Mouse (Mus musculus): ENCODE measurements around the gene Rims3. TPM values are rescaled to one million over a fixed set of nuclear protein-coding genes. Genes with fewer than 3 reads are reported as not detected.
A peak's percentile ranks its signal among the peaks of the same experiment; 100 is the strongest.

Rims3 gene
- polyA plus RNA-seq, 1 experiment from 2014 or later = 0.21 TPM

DNA sequence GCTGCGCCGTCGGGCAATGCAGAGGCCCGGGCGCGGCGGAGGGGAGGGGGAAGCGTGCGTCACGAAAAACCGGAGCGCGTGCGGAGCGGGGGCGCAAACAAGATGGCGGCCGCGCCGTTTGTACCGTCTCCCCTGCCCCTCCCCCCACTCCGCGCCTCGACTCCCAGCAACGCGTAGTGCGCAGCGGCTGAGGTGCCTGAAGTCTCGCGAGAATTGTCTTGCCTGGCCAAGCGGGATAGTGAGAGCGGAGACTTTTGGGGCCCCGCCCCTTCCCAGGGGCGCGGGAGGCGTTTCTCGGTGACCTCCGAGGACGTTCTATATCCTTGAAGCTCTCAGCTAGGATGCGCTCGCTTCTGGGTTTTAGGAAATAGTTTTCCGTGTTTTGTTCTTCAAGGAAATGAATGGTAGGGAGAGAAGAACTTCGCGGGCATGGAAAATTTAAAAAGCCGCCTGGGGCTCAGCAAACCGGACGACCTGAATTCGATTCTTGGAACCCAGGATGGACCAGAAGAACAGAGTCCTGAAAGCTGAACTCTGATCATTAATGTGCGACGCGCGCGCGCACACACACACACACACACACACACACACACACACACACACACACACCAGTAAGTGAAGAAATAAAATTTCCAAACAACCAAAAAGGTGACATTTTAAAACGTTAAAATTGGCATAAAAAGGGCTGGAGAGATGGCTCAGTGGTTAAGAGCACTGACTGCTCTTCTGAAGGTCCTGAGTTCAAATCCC is 28.9 kb upstream of the Rims3 start:
- H3K4me2 ChIP-seq (ENCODE audit: low read length) = peak overlapping the region; percentile 72
- peak; percentile 100 for DNase-seq (ENCODE audit: low spot score)
- H3K9ac ChIP-seq (ENCODE audit: low read depth, low read length) = peak overlapping the region; percentile 99
- H3K4me3 ChIP-seq (replicated peaks; ENCODE audit: low read depth, low read length) = peak overlapping the region; percentile 83
- peaks cover 16% of the 10 kb centered on the region for H3K4me1 ChIP-seq (replicated peaks; ENCODE audit: insufficient read depth, low read length)
- no peaks in the 10 kb centered on the region for H3K9me3 ChIP-seq (replicated peaks; ENCODE audit: low read length)
- peak; percentile 94 for ATAC-seq (replicated peaks; ENCODE audit: low FRiP score, low read depth)
- H3K27ac ChIP-seq = peak overlapping the region; percentile 100
- no peaks in the 10 kb centered on the region for H3K36me3 ChIP-seq (ENCODE audit: insufficient read depth, low read length)
- no peak for TF ChIP-seq CTCF (IDR thresholded peaks at IDR 0.05; ENCODE audit: low read depth)
- WGBS = 1% methylated on average over 45 of the region's 55 CpGs
- H3K27me3 ChIP-seq (ENCODE audit: insufficient read depth, low read length) = no peaks in the 10 kb centered on the region

DNA sequence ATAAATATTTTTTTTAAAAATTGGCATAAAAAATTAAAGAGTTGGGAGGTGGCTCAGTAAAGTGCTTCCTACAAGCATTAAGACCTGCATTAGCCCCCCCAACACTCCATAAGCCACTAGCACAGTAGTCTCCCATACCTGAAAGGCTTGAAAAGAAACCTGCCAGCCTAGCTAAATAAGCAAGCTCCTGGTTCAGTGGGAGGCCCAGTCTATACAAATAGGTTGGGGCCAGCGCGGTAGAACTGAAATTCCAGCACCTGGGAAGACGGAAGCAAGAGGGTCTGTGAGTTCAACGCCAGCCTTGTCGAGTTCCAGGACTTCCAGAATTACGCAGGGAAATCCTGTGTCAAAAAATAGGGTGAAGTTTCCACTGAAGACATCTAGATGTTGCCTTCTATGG is 28.2 kb upstream of the Rims3 start:
- Histone ChIP-seq H3K4me1 (replicated peaks; ENCODE audit: insufficient read depth, low read length) (peaks cover 16% of the 10 kb centered on the region), H3K27me3 (ENCODE audit: insufficient read depth, low read length) (no peaks in the 10 kb centered on the region), H3K4me3 (replicated peaks; ENCODE audit: low read depth, low read length) (no peak overlapping the region), H3K4me2 (ENCODE audit: low read length) (no peak overlapping the region), H3K9ac (ENCODE audit: low read depth, low read length) (no peak overlapping the region), H3K9me3 (replicated peaks; ENCODE audit: low read length) (no peaks in the 10 kb centered on the region), H3K36me3 (ENCODE audit: insufficient read depth, low read length) (no peaks in the 10 kb centered on the region), H3K27ac (peak overlapping the region; percentile 100)
- no peak for ATAC-seq (replicated peaks; ENCODE audit: low FRiP score, low read depth)
- TF ChIP-seq CTCF (IDR thresholded peaks at IDR 0.05; ENCODE audit: low read depth) = no peak
- 89% methylated on average over 6 of the region's 6 CpGs for WGBS
- no peak for DNase-seq (ENCODE audit: low spot score)

DNA sequence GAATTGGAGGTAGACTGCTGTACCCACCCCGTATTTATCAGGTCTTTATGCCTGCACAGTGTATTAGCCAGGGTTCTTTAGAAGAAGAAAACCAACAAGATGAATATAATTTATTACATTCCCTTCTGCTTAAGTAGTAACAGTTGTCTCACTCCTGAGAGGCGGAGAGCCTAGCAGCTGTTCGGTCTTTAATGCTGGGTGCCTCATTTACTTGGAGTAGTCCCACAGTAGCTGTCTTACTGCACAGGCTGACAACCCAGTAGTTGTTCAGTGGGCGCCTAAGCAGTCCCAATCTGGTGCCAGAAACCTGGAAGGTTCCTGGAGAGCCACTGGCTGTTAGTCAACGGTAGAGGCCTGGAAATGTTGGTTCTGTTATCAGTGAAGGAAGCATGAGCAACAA is 23.8 kb upstream of the Rims3 start:
- no peak overlapping the region for H3K9ac ChIP-seq (ENCODE audit: low read depth, low read length)
- H3K36me3 ChIP-seq (ENCODE audit: insufficient read depth, low read length) = no peaks in the 10 kb centered on the region
- no peak overlapping the region for H3K4me2 ChIP-seq (ENCODE audit: low read length)
- WGBS = 69% methylated on average over 5 of the region's 5 CpGs
- no peaks in the 10 kb centered on the region for H3K9me3 ChIP-seq (replicated peaks; ENCODE audit: low read length)
- no peaks in the 10 kb centered on the region for H3K4me1 ChIP-seq (replicated peaks; ENCODE audit: insufficient read depth, low read length)
- ATAC-seq (replicated peaks; ENCODE audit: low FRiP score, low read depth) = no peak
- H3K27ac ChIP-seq = no peak overlapping the region
- H3K27me3 ChIP-seq (ENCODE audit: insufficient read depth, low read length) = no peaks in the 10 kb centered on the region
- DNase-seq (ENCODE audit: low spot score) = no peak
- TF ChIP-seq CTCF (IDR thresholded peaks at IDR 0.05; ENCODE audit: low read depth) = no peak
- H3K4me3 ChIP-seq (replicated peaks; ENCODE audit: low read depth, low read length) = no peak overlapping the region

DNA sequence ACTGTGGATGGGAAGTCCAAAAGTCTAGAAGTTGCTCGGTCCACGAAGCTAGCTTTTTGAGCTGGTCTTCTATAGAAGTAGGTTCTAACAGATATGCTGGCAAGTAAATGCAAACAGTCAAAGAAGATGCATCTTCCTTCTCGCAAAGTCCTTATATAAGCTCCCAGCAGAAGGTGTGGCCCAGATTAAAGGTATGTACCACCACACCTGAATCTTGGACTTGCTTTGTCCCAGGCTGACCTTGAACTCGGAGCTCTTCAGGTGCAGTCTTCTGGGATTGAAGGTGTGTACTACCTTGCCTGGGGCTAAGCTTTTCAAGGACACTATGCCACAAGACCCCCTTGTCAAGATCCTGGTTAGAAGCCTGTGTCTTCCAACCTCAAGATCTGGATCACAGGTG is 23.1 kb upstream of the Rims3 start, which contains the start of gene Nfyc:
TSS of gene Nfyc (minus strand) at position 101 of the 400 bp plus-strand sequence.
- WGBS = 89% methylated on average over 4 of the region's 4 CpGs
- no peak for TF ChIP-seq CTCF (IDR thresholded peaks at IDR 0.05; ENCODE audit: low read depth)
- Histone ChIP-seq H3K9ac (ENCODE audit: low read depth, low read length) (no peak within 1 kb of the TSS), H3K4me3 (replicated peaks; ENCODE audit: low read depth, low read length) (no peak within 1 kb of the TSS), H3K27me3 (ENCODE audit: insufficient read depth, low read length) (no peaks in the 10 kb centered on the region), H3K4me1 (replicated peaks; ENCODE audit: insufficient read depth, low read length) (no peaks in the 10 kb centered on the region), H3K27ac (no peak within 1 kb of the TSS), H3K4me2 (ENCODE audit: low read length) (no peak within 1 kb of the TSS), H3K36me3 (ENCODE audit: insufficient read depth, low read length) (no peaks in the 10 kb centered on the region), H3K9me3 (replicated peaks; ENCODE audit: low read length) (no peaks in the 10 kb centered on the region)
- ATAC-seq (replicated peaks; ENCODE audit: low FRiP score, low read depth) (no peak), DNase-seq (ENCODE audit: low spot score) (no peak)

DNA sequence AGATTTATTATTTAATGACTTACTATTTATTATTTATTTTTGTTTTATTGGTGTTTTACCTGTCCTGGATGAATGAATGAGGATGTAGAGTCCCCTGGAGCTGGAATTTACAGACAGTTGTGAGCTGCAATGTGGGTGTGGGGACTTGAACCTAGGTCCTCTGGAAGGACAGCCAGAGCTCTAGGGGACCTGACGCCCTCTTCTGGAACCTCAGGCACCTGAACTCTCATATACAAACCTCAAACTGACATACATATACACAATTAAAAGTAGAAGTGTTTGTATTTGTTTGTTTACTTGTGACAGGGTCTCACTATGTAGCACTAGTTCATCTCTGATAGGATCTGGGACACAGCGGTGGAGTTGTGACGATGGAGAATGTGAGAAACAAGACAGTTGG is 13.3 kb upstream of the Rims3 start:
- Histone ChIP-seq H3K4me1 (replicated peaks; ENCODE audit: insufficient read depth, low read length) (no peaks in the 10 kb centered on the region), H3K4me3 (replicated peaks; ENCODE audit: low read depth, low read length) (no peak overlapping the region), H3K9ac (ENCODE audit: low read depth, low read length) (no peak overlapping the region), H3K36me3 (ENCODE audit: insufficient read depth, low read length) (no peaks in the 10 kb centered on the region), H3K27me3 (ENCODE audit: insufficient read depth, low read length) (no peaks in the 10 kb centered on the region), H3K27ac (no peak overlapping the region), H3K9me3 (replicated peaks; ENCODE audit: low read length) (no peaks in the 10 kb centered on the region), H3K4me2 (ENCODE audit: low read length) (no peak overlapping the region)
- DNase-seq (ENCODE audit: low spot score) = no peak
- WGBS = 84% methylated on average over 3 of the region's 3 CpGs
- no peak for ATAC-seq (replicated peaks; ENCODE audit: low FRiP score, low read depth)
- TF ChIP-seq CTCF (IDR thresholded peaks at IDR 0.05; ENCODE audit: low read depth) = no peak

DNA sequence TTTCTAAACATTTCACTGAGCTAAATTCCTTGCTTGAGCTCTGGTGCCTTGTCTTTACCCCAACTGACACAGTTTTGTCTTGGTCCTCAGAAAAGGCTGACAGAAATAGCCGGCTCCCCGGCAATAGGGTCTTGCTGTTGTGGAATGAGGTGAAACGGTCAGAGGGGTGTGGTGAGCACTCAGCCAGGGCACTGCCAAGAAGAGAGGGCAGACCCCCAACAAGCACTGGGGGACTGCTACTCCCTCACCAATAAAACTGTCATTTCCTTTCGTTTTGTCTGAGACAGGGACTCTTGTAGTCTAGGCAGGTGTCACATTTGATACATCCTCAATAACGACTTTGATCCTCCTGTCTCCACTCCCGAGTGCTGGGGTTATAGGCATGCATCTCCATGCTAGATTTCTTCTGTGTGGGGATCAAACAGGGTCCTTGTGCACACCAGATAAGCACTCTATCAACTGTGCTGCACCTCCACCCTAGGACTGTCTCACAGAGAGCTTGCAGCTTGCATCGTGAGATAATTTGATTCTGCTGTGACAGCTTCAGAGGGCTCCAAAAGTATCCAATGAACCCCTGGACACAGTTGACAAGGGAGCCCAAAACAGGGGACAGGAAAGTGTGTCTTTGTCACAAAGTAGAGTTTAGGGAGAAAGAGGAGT is 10.1 kb upstream of the Rims3 start:
- Histone ChIP-seq H3K9ac (ENCODE audit: low read depth, low read length) (no peak overlapping the region), H3K36me3 (ENCODE audit: insufficient read depth, low read length) (no peaks in the 10 kb centered on the region), H3K27me3 (ENCODE audit: insufficient read depth, low read length) (no peaks in the 10 kb centered on the region), H3K4me2 (ENCODE audit: low read length) (no peak overlapping the region), H3K9me3 (replicated peaks; ENCODE audit: low read length) (no peaks in the 10 kb centered on the region), H3K4me1 (replicated peaks; ENCODE audit: insufficient read depth, low read length) (no peaks in the 10 kb centered on the region), H3K4me3 (replicated peaks; ENCODE audit: low read depth, low read length) (no peak overlapping the region), H3K27ac (no peak overlapping the region)
- ATAC-seq (replicated peaks; ENCODE audit: low FRiP score, low read depth) (no peak), DNase-seq (ENCODE audit: low spot score) (no peak)
- TF ChIP-seq CTCF (IDR thresholded peaks at IDR 0.05; ENCODE audit: low read depth) = no peak
- WGBS = 10% methylated on average over 7 of the region's 7 CpGs

Data from kidney, postnatal 0 days (tissue).